Mouse (Mus musculus): ENCODE data around the gene Bcl2l14. TPM values are rescaled to one million over a fixed set of nuclear protein-coding genes. Genes with fewer than 3 reads are reported as not detected.

The Bcl2l14 gene
- total RNA-seq, 2 experiments from 2014 or later, result not detected

DNA sequence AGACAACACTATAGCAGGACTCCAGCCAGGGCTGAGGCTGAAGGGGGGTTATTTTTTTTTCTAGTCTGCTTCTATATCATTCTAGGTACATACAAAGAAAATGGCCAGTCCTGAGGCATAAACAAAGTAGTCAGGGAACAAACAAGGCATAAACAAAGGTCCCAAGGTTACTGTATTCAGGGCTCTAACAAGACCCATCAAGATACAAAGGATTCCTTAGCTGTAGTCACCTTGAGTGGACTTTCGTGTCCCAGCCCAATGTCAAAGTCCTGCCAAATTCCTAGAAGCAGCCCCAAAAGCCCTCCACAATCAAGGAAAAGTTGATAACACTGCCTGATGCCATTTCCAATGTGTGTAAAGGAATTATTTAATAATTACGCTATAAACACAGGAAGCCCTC lies 5.3 kb upstream of the Bcl2l14 start:
- no peak for DNase-seq
- intact Hi-C loops (cut with DNase I), result loop anchor here (2.0 kb wide), 1 partner anchor 486 kb away; no protein-coding TSS in a partner anchor

DNA sequence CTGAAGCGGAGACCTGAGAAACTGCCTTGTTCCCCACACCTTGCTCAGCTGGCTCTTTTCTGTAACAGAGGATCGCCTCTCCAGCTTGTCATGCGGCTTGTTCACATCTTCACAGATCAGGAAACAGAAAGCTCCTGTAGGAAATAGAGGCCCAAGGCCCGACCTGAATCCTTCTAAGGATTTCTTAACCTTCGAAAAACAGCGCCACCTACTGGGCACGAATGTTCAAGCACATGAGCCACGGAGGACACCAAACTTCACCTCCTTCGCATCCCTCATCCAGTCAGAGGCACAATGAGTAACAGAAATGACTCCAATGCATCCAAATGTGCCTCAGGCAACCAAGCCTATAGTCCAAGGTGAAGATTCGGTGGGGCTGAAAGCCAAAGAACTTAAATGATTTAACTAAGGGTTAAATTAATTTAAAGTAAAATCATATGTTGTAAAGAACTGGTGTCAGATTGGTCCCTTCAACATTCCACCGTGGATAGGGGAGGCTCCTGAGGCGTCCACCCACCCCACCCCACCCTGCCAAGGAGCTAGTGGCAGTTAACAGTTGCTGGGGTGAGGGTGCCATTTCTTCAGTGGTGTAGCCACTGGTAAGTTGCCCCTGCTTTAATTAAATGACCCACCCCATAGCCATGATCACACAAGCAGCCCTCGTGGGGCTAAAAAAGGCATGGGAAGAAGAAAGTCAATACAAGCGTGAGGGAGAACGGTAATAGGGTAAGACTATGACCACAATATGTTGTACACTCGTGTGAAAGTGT lies 7.0 kb downstream of the Bcl2l14 start:
- intact Hi-C loops (cut with DNase I), result loop anchor here (1.0 kb wide), 1 partner anchor 499 kb away; no protein-coding TSS in a partner anchor
- DNase-seq, result peak; percentile 59 to 79

DNA sequence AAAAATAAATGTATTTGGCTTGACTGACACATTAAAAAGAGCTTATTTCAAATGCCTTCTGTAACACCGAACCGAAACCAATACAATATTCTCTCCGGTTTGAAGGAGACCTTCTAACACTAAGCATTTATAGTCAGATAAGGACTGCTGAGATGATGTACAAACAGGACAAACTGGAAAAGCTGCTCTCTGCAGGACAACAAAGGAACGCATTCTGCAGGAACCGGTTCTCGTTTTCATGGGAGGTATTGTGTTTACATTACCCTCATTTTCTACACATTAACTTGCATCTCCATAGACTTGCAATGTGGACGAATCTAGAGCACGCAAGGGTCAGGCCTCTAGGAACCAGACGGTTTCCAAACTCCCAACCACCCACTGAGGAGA lies 7.6 kb downstream of the Bcl2l14 start:
- no peak for DNase-seq
- intact Hi-C loops (cut with DNase I), result loop anchor here (1.0 kb wide), 1 partner anchor 499 kb away; no protein-coding TSS in a partner anchor

DNA sequence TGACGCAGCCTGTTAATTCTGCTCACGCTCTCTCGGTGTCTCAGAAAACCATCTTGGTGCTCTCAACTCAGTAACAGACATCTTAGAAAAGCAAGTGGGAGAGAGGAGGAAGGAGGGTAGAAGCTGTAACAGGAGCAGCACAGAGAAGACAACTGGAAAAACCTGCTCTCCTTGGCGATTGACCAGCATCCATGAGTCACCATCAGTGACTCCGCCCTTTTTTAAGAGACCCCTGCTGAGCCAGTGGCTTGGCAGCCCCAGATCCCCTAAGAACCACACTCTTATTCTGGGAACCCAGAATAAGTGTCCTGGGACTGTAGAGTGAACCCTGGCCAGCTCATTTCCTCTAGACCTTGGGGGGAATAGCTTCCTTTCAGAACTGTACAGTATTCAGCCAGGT lies 11.1 kb downstream of the Bcl2l14 start:
- DNase-seq, result no peak
- intact Hi-C loops (cut with DNase I), result no loop called here

DNA sequence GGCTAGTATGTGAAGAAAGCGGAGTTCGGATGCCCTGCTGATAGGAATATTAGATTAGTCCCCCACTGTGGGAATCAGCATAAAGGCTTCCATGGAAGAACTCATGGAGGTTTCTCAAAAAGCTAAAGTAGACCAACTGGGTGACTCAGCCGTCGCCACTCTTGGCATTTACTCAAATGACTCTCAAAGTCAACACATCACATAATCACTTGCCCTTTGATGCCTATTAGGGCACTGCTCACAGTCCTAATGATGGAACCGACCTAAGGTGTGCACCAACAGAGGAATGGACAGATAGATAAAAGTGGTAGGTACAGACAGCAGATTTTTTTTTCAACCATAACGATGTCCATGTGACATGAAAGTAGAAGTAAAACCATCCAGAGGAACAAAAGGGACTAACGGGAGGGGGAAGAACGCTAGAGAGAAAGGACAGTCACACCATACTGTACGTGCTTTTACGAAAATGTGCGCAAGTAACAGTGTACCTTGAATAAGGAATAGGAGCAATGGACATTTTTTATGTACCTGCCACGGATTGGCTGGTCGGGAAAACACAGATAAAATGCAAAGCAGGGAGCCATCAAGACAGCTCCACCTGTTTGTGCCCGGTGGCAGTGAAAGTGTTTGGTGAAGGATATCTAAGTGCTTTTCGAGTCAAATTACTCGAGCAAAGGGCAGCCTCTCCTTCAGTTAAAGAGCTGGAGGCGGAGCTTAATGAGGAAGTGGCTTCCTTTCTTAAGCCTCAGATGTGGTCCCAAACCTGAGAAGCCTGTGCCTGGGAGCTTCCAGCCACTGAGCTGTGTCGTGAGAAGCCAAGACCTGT lies 17.8 kb downstream of the Bcl2l14 start:
- no peak for DNase-seq
- intact Hi-C loops (cut with DNase I), result no loop called here

DNA sequence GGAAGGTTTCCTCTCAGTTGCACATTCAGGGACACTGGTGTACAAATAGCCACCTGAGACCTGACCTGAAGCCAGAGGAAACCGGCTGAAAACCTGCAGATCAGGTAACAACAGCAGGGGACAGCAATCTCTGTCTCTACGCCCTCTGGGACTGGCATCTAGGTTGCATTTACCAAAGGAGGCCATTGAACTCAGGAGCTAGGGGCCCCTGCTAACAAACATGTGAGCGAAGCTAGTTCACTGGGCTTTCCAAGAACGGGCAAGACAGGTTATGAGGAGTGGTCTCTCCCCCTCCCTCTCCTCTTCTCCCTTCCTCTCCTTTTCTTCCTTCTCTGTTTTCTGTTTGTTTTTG lies 18.4 kb downstream of the Bcl2l14 start:
- intact Hi-C loops (cut with DNase I), result no loop called here
- no peak for DNase-seq

DNA sequence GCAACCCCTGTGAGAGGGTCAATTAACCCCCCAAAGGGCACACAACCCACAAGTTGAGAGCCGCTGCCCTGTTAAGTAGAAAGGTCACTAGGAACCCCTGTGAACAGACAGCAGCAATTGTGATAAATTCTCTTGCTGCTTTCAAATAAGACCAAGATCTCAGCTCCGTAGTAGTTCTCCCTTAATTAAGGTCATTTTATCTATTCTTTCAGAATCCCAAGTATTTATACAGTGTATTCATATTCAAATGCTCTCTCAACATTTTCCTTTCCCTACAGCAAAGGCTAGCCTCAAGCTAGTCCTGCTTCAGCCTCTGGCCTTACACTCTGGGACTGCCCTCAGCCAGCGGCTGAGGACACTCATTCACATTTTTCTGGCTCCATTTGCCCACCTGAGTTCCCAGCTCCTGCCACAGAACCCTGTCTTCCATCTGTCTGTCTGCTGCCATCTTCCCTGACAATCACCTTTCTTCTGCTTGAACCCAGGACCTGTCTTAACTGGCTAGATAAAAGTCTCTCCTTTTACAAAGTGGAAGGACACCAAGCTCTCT lies 20.5 kb downstream of the Bcl2l14 start:
- intact Hi-C loops (cut with DNase I), result no loop called here
- DNase-seq, result no peak

DNA sequence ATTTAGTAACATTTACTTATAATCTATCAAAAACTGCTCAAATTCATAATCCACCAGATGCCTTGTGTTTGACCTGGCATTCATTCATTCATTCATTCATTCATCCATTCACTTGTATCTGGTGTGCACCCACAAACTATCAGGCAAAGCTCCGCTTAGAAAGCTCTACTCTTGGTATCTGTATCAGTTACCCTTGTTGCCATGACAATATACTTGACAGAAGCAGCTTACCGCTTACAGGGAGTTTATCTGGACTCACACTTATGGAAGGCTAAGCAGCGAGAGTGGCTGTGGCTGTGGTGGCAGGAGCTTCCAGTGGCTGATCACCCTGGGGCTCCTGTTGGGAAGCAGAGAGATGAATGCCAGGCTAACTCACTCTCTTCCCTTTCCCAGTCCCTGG lies 21.8 kb downstream of the Bcl2l14 start:
- intact Hi-C loops (cut with DNase I), result no loop called here
- no peak for DNase-seq

DNA sequence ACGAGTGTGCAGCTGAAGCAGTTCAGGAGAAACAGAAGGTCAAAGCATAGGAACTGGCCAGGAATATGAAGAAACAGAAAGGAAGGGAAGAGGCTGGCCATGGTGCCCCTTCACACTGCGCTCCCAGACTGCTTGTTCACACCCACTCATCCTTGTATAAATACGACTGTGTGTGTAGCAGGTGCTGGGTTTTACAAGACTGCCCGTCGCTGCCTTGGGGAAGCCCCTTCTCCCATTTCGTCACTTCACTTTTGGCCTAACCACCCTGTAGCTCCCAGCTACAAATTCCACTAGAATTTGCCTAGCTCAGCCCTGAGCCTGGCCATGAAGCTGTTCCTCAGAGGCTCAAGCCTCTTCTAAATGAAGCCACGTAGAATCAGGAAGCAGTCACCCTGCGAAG lies 24.3 kb downstream of the Bcl2l14 start:
- intact Hi-C loops (cut with DNase I), result loop anchor here (10.0 kb wide), 2 partner anchors 444 to 524 kb away; no protein-coding TSS in a partner anchor
- no peak for DNase-seq

DNA sequence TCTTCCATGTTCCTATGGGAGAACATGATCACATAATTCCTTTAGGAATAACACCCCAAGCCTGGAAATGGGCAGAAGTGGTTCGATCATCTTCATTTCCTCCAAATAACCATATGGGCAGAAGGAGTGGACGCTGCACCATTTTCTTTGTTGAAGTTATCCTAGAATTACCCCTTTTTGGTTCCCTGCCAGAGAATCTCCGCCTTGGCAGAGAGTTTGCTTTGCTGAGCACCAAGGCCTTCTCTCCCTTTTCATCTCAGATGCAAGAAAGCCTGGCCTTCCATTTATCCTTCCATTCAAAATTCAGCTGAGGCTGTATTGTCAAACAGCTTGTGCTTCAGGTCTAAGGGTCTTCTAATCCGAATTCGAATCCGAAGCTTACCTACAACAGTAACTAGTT lies 25.8 kb downstream of the Bcl2l14 start:
- intact Hi-C loops (cut with DNase I), result loop anchor here (10.0 kb wide), 2 partner anchors 443 to 523 kb away; no protein-coding TSS in a partner anchor
- no peak for DNase-seq

DNA sequence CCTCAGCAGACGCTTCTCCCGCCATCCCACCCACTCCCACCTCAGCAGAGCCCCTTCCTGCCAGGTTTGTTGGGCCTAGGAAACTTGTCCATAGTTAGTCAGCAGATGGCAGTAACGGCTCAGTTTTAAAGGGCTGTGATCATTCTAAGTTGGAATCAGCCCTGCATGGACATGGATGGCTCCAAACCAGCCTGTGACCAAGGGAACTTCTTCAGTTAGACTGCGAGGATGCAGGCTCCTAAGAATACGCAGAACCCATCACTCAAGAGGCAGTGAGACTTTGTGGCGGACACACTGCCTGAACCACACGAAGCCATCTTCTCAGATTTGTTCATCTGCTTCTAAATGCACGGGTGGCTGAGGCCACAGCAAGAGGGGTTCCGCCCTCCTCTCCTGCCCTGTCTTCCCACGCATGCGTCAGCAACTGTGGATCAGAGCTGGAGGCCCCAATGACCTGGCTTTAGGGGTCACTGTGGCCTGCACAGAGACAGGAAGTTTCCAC lies 29.1 kb downstream of the Bcl2l14 start:
- intact Hi-C loops (cut with DNase I), result loop anchor here (1.0 to 10.0 kb wide), 5 partner anchors 182 to 520 kb away; partner anchors contain the start of gene Dusp16

DNA sequence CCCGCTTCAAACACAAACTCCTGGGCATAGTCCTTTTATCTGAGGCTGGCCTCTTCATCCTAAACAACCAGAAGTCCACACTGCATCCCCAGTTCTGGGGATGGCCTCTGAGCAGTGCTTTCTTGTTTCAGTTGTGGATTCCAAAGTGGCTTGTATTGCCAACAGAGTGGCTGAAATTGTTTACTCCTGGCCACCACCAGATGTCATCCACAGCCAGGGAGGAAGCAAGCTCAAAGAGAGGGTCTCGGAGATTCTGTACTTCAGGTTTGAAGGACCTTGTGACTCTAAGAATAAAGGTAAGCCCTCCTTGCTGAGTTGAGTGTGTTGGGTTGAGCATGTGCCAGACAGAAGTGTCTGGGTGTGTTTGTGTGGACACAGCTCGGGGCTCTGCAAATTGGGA lies 31.0 kb downstream of the Bcl2l14 start:
- intact Hi-C loops (cut with DNase I), result loop anchor here (5.0 to 10.0 kb wide), 3 partner anchors 365 to 518 kb away; partner anchors contain the start of gene Dusp16
- peak in 1 of 2 experiments; percentile 26 for DNase-seq

More for the DNA sequence above, 29.1 kb downstream of the Bcl2l14 start:
- peak; percentile 82 to 85 for DNase-seq

DNA sequence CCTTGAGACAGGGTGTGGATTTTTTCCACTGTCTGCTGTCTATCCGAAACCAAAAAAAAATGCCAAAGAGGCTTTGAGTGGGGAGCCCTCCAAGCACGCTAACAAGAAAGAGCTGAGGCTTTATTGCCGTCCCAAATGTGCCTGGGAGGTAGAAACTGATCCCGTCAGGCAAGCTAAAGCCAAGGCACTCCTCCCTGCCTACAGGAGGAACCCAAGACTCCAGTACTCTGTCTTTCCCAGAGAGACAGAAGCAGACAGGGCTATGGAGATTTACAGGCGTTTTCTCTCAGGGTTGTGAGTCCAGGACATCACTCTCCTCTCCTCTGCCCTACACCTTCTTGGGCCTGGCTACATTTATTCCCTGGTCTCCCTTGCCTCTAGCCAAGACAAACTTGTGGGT lies 32.3 kb downstream of the Bcl2l14 start:
- intact Hi-C loops (cut with DNase I), result loop anchor here (5.0 to 10.0 kb wide), 3 partner anchors 364 to 516 kb away; partner anchors contain the start of gene Dusp16
- DNase-seq, result no peak

DNA sequence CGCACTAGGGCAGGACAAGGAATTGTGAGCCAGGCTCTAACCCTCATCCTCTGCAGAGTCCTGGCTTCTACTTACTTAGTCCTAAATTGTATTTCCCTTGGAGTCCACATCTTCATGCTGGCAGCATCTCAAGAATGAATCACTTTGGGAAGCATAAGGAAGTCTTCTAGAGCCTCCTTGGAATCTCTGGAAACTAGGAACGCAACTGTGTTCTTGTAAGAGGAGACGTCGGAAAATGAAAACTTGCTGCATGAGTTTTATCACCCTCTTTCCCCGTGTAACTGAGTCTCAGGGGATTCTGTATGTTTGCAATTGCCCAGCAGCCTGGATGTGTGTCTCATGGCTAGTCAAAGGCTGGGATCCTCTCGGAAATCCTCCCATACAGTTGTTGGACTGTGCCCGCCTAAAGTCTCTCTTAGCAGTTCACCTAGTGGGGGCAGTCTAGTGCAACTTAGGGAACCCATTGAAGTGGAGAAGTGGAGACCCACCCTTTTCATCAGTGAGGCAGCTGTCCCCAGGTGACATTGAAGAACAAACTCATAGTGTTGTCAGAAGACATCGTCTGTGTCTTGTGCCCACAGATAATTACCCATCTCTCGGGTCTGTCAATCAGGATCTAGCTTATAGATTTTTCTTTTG lies 34.2 kb downstream of the Bcl2l14 start:
- intact Hi-C loops (cut with DNase I), result loop anchor here (2.0 kb wide), 1 partner anchor 25 kb away; no protein-coding TSS in a partner anchor
- DNase-seq, result peak; percentile 54 to 63

DNA sequence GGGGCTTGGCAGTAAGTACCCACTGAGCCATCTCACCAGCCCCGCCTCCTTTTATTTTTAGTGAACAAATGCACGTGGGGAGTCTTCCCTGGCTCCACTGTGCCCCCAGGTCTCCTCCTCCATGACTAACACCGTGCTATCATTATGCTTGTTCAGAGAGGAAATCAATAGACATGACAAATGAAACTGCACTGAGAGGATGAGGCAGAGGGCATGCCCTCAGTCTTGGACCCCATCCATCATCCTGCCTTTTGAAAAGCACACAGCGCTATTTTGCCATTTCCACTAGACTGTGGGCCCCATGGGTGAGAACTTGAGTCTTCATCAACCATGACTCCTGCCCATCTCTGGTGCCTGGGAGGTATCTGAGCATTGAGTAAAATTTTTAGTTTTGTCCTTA lies 35.5 kb downstream of the Bcl2l14 start:
- no peak for DNase-seq
- intact Hi-C loops (cut with DNase I), result loop anchor here (2.0 kb wide), 1 partner anchor 23 kb away; no protein-coding TSS in a partner anchor

DNA sequence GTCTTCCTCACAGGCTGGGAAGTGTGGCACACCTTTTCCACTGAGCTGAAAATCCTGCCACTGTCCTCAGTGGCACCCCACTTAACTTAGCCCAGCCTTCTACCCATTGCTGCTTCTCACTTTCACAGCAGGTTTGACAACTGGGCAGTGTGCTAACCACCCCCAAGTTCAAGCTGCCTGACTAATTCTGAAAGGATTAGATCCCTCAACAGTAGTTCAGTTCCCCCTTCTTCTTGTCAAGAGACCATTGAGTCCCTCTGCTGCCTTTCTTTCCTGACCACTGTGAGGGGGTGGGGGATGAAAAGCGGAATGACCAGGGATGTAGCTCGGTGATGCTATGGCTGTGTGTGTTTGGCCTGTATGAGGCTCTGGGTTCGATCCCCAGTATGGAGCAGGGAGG lies 37.2 kb downstream of the Bcl2l14 start:
- DNase-seq, result no peak
- intact Hi-C loops (cut with DNase I), result no loop called here

DNA sequence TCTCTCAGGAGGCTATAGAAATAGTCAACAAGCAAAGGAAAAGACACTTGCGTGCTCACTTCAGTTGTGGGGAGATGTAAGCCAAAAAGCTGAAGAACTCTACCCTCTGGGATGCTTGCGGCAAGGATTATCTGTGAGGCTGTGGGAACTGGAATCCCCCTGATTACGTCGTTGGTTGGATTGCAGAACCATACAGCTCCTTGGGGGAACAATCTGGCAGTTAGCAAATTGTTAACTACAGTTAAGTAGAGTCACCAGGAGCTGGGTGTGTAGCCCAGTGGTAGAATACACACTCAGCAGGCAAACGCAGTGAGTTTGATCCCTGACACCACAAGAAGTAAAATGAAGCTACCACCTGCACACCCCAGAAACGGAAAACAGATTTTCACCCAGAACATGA lies 37.9 kb downstream of the Bcl2l14 start:
- DNase-seq, result peak in 1 of 2 experiments; percentile 47
- intact Hi-C loops (cut with DNase I), result no loop called here

DNA sequence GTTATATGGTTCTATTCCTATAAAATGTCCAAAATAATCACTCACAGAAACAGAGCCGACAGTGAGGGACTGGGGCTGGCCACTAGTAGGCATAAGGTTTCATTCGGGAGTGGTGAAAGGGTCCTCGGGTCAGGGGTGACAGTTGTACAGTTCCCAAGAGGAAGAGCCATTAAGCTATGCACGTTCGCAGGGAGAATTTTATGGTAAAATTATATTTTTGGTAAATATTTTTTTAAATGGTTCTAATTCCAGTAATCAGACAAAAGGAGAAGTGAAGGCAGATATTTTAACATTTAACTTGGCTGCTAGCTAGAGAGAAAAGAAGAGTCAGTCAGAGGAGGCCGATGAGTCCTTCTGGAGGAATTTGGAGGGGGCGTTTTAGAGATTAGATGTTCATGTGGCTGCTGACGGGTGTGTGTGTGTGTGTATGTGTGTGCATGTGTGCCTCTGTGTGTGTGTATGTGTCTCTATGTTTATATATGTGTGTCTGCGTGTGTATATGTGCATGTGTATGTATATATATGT lies 38.8 kb downstream of the Bcl2l14 start:
- intact Hi-C loops (cut with DNase I), result no loop called here
- DNase-seq, result no peak

DNA sequence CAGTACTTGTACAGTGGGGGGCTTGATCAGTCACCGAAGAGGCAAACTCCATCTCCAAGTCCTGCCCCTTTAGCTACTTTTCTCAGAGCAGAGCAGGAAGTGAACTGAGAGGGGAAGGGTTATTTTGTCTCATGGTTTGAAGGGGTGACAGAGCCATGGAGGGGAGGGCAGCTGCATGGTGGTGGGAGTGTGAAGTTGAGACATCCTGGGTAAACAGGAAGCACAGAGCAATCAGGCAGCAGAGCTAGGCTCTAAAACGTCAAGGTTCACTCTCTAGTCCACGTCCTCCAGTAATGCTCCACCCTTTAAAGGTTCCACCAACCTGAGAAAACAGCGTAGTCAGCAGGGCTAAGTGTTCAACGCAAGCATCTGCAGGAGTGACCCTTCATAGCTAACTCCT lies 40.8 kb downstream of the Bcl2l14 start:
- intact Hi-C loops (cut with DNase I), result no loop called here

DNA sequence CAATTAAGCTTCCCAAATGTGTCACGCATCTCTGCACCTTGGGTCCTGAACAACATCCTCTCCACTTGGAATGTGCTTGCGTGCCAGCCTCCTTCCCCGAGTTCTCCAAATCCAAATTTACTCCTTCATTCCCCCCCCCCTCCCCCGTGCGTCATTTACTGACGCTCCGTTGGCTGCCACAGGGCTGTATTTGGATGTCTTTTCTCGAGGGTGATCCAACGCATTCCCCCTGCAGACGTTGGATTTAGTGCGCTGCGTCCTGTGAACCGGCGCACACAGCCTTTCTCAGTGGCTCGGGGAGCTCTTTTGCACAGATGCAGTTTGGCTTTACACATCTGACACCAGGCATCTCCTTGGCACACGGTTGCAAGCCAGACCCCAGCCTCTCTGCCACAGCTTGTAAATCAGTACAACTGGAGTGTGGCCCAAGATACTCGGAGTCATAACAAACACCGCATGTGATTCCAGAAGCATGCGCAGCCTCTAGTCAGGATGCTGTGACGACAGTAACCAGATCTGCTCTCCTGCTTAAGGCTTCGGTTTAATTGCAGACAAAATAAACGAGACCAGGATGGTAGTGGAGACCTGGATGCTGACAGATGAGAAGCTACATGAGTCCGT lies 43.4 kb downstream of the Bcl2l14 start:
- intact Hi-C loops (cut with DNase I), result no loop called here
- peak; percentile 50 to 54 for DNase-seq

More for the DNA sequence above, 40.8 kb downstream of the Bcl2l14 start:
- no peak for DNase-seq

Data from heart, postnatal 10 days (tissue).